Mouse (Mus musculus): ENCODE results near the gene Ndufc1.
"Not testable (repeated sequence)": the region's sequence is repeated elsewhere in the genome, so short reads cannot be mapped to it uniquely, and the experiment has no call there.

Ndufc1 gene

GRCm38 (mm10) chr3:51408561-51409183 is at the start of gene Ndufc1:
Gene Ndufc1 (minus strand): TSS chr3:51408988.
- DNase-seq: peak; percentile 95 to 98

GRCm38 (mm10) chr3:51434871-51435595 is 26.2 kb upstream of the Ndufc1 start:
- no peak for DNase-seq

GRCm38 (mm10) chr3:51434364-51434763 is 25.6 kb upstream of the Ndufc1 start:
- not testable (repeated sequence) for DNase-seq

GRCm38 (mm10) chr3:51425394-51425793 is 16.6 kb upstream of the Ndufc1 start:
- no peak for DNase-seq

GRCm38 (mm10) chr3:51421921-51422320 is 13.1 kb upstream of the Ndufc1 start:
- DNase-seq: no peak

- no peak for DNase-seq
These were observed 9.2 kb upstream of the Ndufc1 start for GRCm38 (mm10) chr3:51417966-51418365.

GRCm38 (mm10) chr3:51417485-51417884 is 8.7 kb upstream of the Ndufc1 start:
- no peak for DNase-seq

- no peak for DNase-seq
These were observed 8.3 kb upstream of the Ndufc1 start for GRCm38 (mm10) chr3:51417135-51417458.

GRCm38 (mm10) chr3:51416364-51417134 is 7.8 kb upstream of the Ndufc1 start:
- DNase-seq: peak; percentile 63 to 66

GRCm38 (mm10) chr3:51416073-51416363 is 7.2 kb upstream of the Ndufc1 start:
- DNase-seq: no peak

GRCm38 (mm10) chr3:51415098-51416072 is 6.6 kb upstream of the Ndufc1 start, which contains the start of gene Naa15:
Gene Naa15 (plus strand): TSS chr3:51415148.
- DNase-seq: peak; percentile 97 to 98

- no peak for DNase-seq
These were observed 4.5 kb upstream of the Ndufc1 start for GRCm38 (mm10) chr3:51413276-51413675.

- DNase-seq: no peak
These were observed 3.7 kb upstream of the Ndufc1 start for GRCm38 (mm10) chr3:51412457-51412856.

GRCm38 (mm10) chr3:51407870-51408560 is 773 bp downstream of the Ndufc1 start:
- no peak for DNase-seq

- DNase-seq: no peak
These were observed 6.2 kb downstream of the Ndufc1 start for GRCm38 (mm10) chr3:51402628-51403027.

GRCm38 (mm10) chr3:51402054-51402453 is 6.7 kb downstream of the Ndufc1 start:
- not testable (repeated sequence) for DNase-seq

GRCm38 (mm10) chr3:51400682-51401081 is 8.1 kb downstream of the Ndufc1 start:
- DNase-seq: no peak

- DNase-seq: no peak
These were observed 9.3 kb downstream of the Ndufc1 start for GRCm38 (mm10) chr3:51399531-51399930.

- DNase-seq: no peak
These were observed 10.1 kb downstream of the Ndufc1 start for GRCm38 (mm10) chr3:51398667-51399066.

GRCm38 (mm10) chr3:51397700-51398299 is 11.0 kb downstream of the Ndufc1 start:
- no peak for DNase-seq

- DNase-seq: peak; percentile 60 to 70
These were observed 12.3 kb downstream of the Ndufc1 start, which contains the start of gene Mgarp for GRCm38 (mm10) chr3:51396219-51397068. Gene Mgarp (minus strand): TSS chr3:51396738.

All from lung, postnatal 4 days (tissue).